Mouse (Mus musculus): ENCODE measurements around the gene Phf23. TPM values are rescaled to one million over a fixed set of nuclear protein-coding genes. Genes with fewer than 3 reads are reported as not detected.
A peak's percentile ranks its signal among the peaks of the same experiment; 100 is the strongest.
"Not testable (repeated sequence)": the region's sequence is repeated elsewhere in the genome, so short reads cannot be mapped to it uniquely, and the experiment has no call there.

The Phf23 gene
- total RNA-seq (2021), result 10 to 100 TPM; 44.6 to 47.5 TPM

GRCm38 (mm10) chr11:69995391-69995960 is at the start of gene Phf23:
Gene Phf23, plus strand, starts transcription at chr11:69995777.
- intact Hi-C loops (cut with DNase I), result no loop called here
- DNase-seq (ENCODE audit: low spot score in 2 of 2), result peak; percentile 95 to 100

GRCm38 (mm10) chr11:69945997-69946891 is 49.3 kb upstream of the Phf23 start:
- no peak for DNase-seq (ENCODE audit: low spot score in 2 of 2)
- intact Hi-C loops (cut with DNase I), result no loop called here

GRCm38 (mm10) chr11:69947337-69948065 is 48.1 kb upstream of the Phf23 start:
- intact Hi-C loops (cut with DNase I), result loop anchor here (1.0 kb wide), 1 partner anchor 13 kb away; no protein-coding TSS in a partner anchor
- DNase-seq (ENCODE audit: low spot score in 2 of 2), result no peak

- intact Hi-C loops (cut with DNase I), result loop anchor here (1.0 kb wide), 1 partner anchor 14 kb away; no protein-coding TSS in a partner anchor
- DNase-seq (ENCODE audit: low spot score in 2 of 2), result peak; percentile 23 to 35
Measured at GRCm38 (mm10) chr11:69948066-69948762, 47.4 kb upstream of the Phf23 start, which contains the start of gene Slc2a4. Gene Slc2a4, minus strand, starts transcription at chr11:69948188.

GRCm38 (mm10) chr11:69948763-69949150 is 46.8 kb upstream of the Phf23 start:
- intact Hi-C loops (cut with DNase I), result loop anchor here (1.0 kb wide), 1 partner anchor 14 kb away; no protein-coding TSS in a partner anchor
- DNase-seq (ENCODE audit: low spot score in 2 of 2), result peak; percentile 52 to 72

GRCm38 (mm10) chr11:69950807-69951459 is 44.6 kb upstream of the Phf23 start:
- DNase-seq (ENCODE audit: low spot score in 2 of 2), result peak in 1 of 2 experiments; percentile 32
- intact Hi-C loops (cut with DNase I), result no loop called here

GRCm38 (mm10) chr11:69952274-69952673 is 43.3 kb upstream of the Phf23 start:
- intact Hi-C loops (cut with DNase I), result no loop called here
- DNase-seq (ENCODE audit: low spot score in 2 of 2), result no peak

- intact Hi-C loops (cut with DNase I), result no loop called here
Measured at GRCm38 (mm10) chr11:69953267-69953915, 42.2 kb upstream of the Phf23 start.

GRCm38 (mm10) chr11:69955618-69956017 is 40.0 kb upstream of the Phf23 start:
- DNase-seq (ENCODE audit: low spot score in 2 of 2); intact Hi-C loops (cut with DNase I): not testable (repeated sequence)

More at GRCm38 (mm10) chr11:69953267-69953915, 42.2 kb upstream of the Phf23 start:
- DNase-seq (ENCODE audit: low spot score in 2 of 2), result no peak

GRCm38 (mm10) chr11:69956218-69956617 is 39.4 kb upstream of the Phf23 start:
- intact Hi-C loops (cut with DNase I), result no loop called here
- no peak for DNase-seq (ENCODE audit: low spot score in 2 of 2)

- intact Hi-C loops (cut with DNase I), result no loop called here
Measured at GRCm38 (mm10) chr11:69960616-69961015, 35.0 kb upstream of the Phf23 start.

GRCm38 (mm10) chr11:69961841-69962240 is 33.7 kb upstream of the Phf23 start:
- intact Hi-C loops (cut with DNase I), result no loop called here

More at GRCm38 (mm10) chr11:69960616-69961015, 35.0 kb upstream of the Phf23 start:
- DNase-seq (ENCODE audit: low spot score in 2 of 2), result no peak

GRCm38 (mm10) chr11:69964650-69965270 is 30.8 kb upstream of the Phf23 start, which contains the start of gene Cldn7:
Gene Cldn7, plus strand, starts transcription at chr11:69964779.
- DNase-seq (ENCODE audit: low spot score in 2 of 2), result no peak
- intact Hi-C loops (cut with DNase I), result no loop called here

More at GRCm38 (mm10) chr11:69961841-69962240, 33.7 kb upstream of the Phf23 start:
- no peak for DNase-seq (ENCODE audit: low spot score in 2 of 2)

- intact Hi-C loops (cut with DNase I), result no loop called here
- no peak for DNase-seq (ENCODE audit: low spot score in 2 of 2)
Measured at GRCm38 (mm10) chr11:69965271-69966005, 30.1 kb upstream of the Phf23 start.

GRCm38 (mm10) chr11:69966006-69966859 is 29.3 kb upstream of the Phf23 start:
- intact Hi-C loops (cut with DNase I), result no loop called here
- no peak for DNase-seq (ENCODE audit: low spot score in 2 of 2)

GRCm38 (mm10) chr11:69966860-69967517 is 28.6 kb upstream of the Phf23 start:
- no peak for DNase-seq (ENCODE audit: low spot score in 2 of 2)
- intact Hi-C loops (cut with DNase I), result no loop called here

All from left cerebral cortex, postnatal 25 days (tissue).